Mouse (Mus musculus): ENCODE data around the gene Rpl38.

DNA sequence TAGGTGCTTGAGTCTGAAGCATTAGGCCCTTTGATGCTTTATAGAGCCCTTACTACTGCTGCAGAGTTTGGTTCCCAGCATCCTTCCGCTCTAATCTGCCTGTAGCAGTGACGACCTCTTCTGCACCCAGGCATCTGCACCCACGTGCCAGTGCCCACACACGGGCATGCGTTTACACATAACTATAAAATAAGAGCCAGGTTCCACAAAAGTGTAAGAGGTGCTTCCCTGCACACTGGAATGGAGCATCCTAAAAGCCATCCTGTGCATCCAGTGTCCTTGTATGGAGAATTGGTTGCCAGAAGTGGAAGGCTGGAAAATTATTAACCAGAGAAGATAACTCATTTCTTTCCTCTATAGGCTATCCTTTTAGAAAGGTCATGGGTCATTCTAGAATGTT lies 2.8 kb downstream of the Rpl38 start:
- TF ChIP-seq CTCF (IDR thresholded peaks at IDR 0.05) (no peak), EP300 (IDR thresholded peaks at IDR 0.05) (no peak)
